Mouse (Mus musculus): ENCODE data around the gene Ptprn2. TPM values are rescaled to one million over a fixed set of nuclear protein-coding genes. Genes with fewer than 3 reads are reported as not detected.
A peak's percentile ranks its signal among the peaks of the same experiment; 100 is the strongest.

Gene Ptprn2
- polyA plus RNA-seq, 1 experiment from 2014 or later: 14.9 TPM

- ATAC-seq: no peak
- H3K27ac ChIP-seq: no peak overlapping the region
- peaks cover 15% of the 10 kb centered on the region for H3K4me1 ChIP-seq (replicated peaks)
- H3K4me3 ChIP-seq (replicated peaks): no peak overlapping the region
- H3K9me3 ChIP-seq: no peaks in the 10 kb centered on the region
- no peaks in the 10 kb centered on the region for H3K36me3 ChIP-seq
- no peaks in the 10 kb centered on the region for H3K27me3 ChIP-seq
- H3K4me2 ChIP-seq (replicated peaks): no peak overlapping the region
- 64% methylated on average over 6 of the region's 6 CpGs for WGBS
- H3K9ac ChIP-seq (replicated peaks): no peak overlapping the region
These were observed 285.4 kb downstream of the Ptprn2 start for GRCm38 (mm10) chr12:116770911-116771310.

- Histone ChIP-seq H3K27ac (no peak overlapping the region), H3K27me3 (no peaks in the 10 kb centered on the region), H3K9ac (replicated peaks) (no peak overlapping the region), H3K36me3 (no peaks in the 10 kb centered on the region), H3K4me3 (replicated peaks) (no peak overlapping the region), H3K9me3 (no peaks in the 10 kb centered on the region), H3K4me2 (replicated peaks) (no peak overlapping the region), H3K4me1 (replicated peaks) (peaks cover 12% of the 10 kb centered on the region)
- 82% methylated on average over 4 of the region's 4 CpGs for WGBS
- 0 out of 2 replicates have a peak, but pooled peaks have one; percentile 27 for ATAC-seq
These were observed 286.0 kb downstream of the Ptprn2 start for GRCm38 (mm10) chr12:116771493-116771892.

- Histone ChIP-seq H3K4me2 (replicated peaks) (no peak overlapping the region), H3K36me3 (no peaks in the 10 kb centered on the region), H3K9ac (replicated peaks) (no peak overlapping the region), H3K4me1 (replicated peaks) (peaks cover 12% of the 10 kb centered on the region), H3K27ac (no peak overlapping the region), H3K9me3 (no peaks in the 10 kb centered on the region), H3K4me3 (replicated peaks) (no peak overlapping the region), H3K27me3 (no peaks in the 10 kb centered on the region)
- ATAC-seq: no peak; the same call in 1 of the 2 replicates
- 41% methylated on average over 7 of the region's 7 CpGs for WGBS
These were observed 286.6 kb downstream of the Ptprn2 start for GRCm38 (mm10) chr12:116772081-116772566.

- Histone ChIP-seq H3K36me3 (no peaks in the 10 kb centered on the region), H3K27ac (no peak overlapping the region), H3K4me1 (replicated peaks) (peaks cover 18% of the 10 kb centered on the region), H3K4me3 (replicated peaks) (no peak overlapping the region), H3K4me2 (replicated peaks) (no peak overlapping the region), H3K9ac (replicated peaks) (no peak overlapping the region), H3K27me3 (no peaks in the 10 kb centered on the region), H3K9me3 (no peaks in the 10 kb centered on the region)
- no peak for ATAC-seq
- WGBS: 91% methylated on average over 3 of the region's 3 CpGs
These were observed 287.8 kb downstream of the Ptprn2 start for GRCm38 (mm10) chr12:116773344-116773743.

GRCm38 (mm10) chr12:116776447-116776846, 290.9 kb downstream of the Ptprn2 start:
- no peak for ATAC-seq
- no peak overlapping the region for H3K4me2 ChIP-seq (replicated peaks)
- no peak overlapping the region for H3K27ac ChIP-seq
- H3K36me3 ChIP-seq: no peaks in the 10 kb centered on the region
- 96% methylated on average over 8 of the region's 8 CpGs for WGBS
- no peak overlapping the region for H3K9ac ChIP-seq (replicated peaks)
- H3K27me3 ChIP-seq: no peaks in the 10 kb centered on the region
- peaks cover 22% of the 10 kb centered on the region for H3K4me1 ChIP-seq (replicated peaks)
- H3K9me3 ChIP-seq: no peaks in the 10 kb centered on the region
- no peak overlapping the region for H3K4me3 ChIP-seq (replicated peaks)

- no peaks in the 10 kb centered on the region for H3K9me3 ChIP-seq
- no peak overlapping the region for H3K9ac ChIP-seq (replicated peaks)
- H3K36me3 ChIP-seq: no peaks in the 10 kb centered on the region
- no peak overlapping the region for H3K4me2 ChIP-seq (replicated peaks)
- H3K27me3 ChIP-seq: no peaks in the 10 kb centered on the region
- peaks cover 13% of the 10 kb centered on the region for H3K4me1 ChIP-seq (replicated peaks)
- ATAC-seq: peak; percentile 67
- 0 out of 2 replicates have a peak overlapping the region, but pooled peaks have one; percentile 27 for H3K27ac ChIP-seq
- WGBS: 34% methylated on average over 4 of the region's 4 CpGs
- H3K4me3 ChIP-seq (replicated peaks): no peak overlapping the region
These were observed 292.9 kb downstream of the Ptprn2 start for GRCm38 (mm10) chr12:116778095-116779090.

GRCm38 (mm10) chr12:116780419-116780818, 294.9 kb downstream of the Ptprn2 start:
- H3K4me3 ChIP-seq (replicated peaks): no peak overlapping the region
- no peaks in the 10 kb centered on the region for H3K36me3 ChIP-seq
- WGBS: 94% methylated on average over 1 of the region's 1 CpGs
- peaks cover 13% of the 10 kb centered on the region for H3K4me1 ChIP-seq (replicated peaks)
- no peaks in the 10 kb centered on the region for H3K27me3 ChIP-seq
- H3K27ac ChIP-seq: no peak overlapping the region
- no peak for ATAC-seq
- H3K4me2 ChIP-seq (replicated peaks): no peak overlapping the region
- H3K9me3 ChIP-seq: no peaks in the 10 kb centered on the region
- H3K9ac ChIP-seq (replicated peaks): no peak overlapping the region

GRCm38 (mm10) chr12:116785731-116786130, 300.2 kb downstream of the Ptprn2 start:
- Histone ChIP-seq H3K9me3 (no peaks in the 10 kb centered on the region), H3K9ac (replicated peaks) (no peak overlapping the region), H3K4me2 (replicated peaks) (no peak overlapping the region), H3K4me3 (replicated peaks) (no peak overlapping the region), H3K36me3 (no peaks in the 10 kb centered on the region), H3K4me1 (replicated peaks) (no peaks in the 10 kb centered on the region), H3K27me3 (no peaks in the 10 kb centered on the region), H3K27ac (no peak overlapping the region)
- ATAC-seq: no peak
- 90% methylated on average over 3 of the region's 3 CpGs for WGBS

- no peaks in the 10 kb centered on the region for H3K36me3 ChIP-seq
- no peak for ATAC-seq
- H3K9ac ChIP-seq (replicated peaks): no peak overlapping the region
- H3K27ac ChIP-seq: no peak overlapping the region
- no peak overlapping the region for H3K4me2 ChIP-seq (replicated peaks)
- H3K4me1 ChIP-seq (replicated peaks): no peaks in the 10 kb centered on the region
- H3K27me3 ChIP-seq: no peaks in the 10 kb centered on the region
- 89% methylated on average over 3 of the region's 3 CpGs for WGBS
- no peaks in the 10 kb centered on the region for H3K9me3 ChIP-seq
- H3K4me3 ChIP-seq (replicated peaks): no peak overlapping the region
These were observed 302.8 kb downstream of the Ptprn2 start for GRCm38 (mm10) chr12:116788346-116788745.

- H3K27ac ChIP-seq: no peak overlapping the region
- no peak overlapping the region for H3K9ac ChIP-seq (replicated peaks)
- H3K36me3 ChIP-seq: no peaks in the 10 kb centered on the region
- H3K9me3 ChIP-seq: no peaks in the 10 kb centered on the region
- H3K4me1 ChIP-seq (replicated peaks): peaks cover 21% of the 10 kb centered on the region
- H3K4me3 ChIP-seq (replicated peaks): no peak overlapping the region
- no peak overlapping the region for H3K4me2 ChIP-seq (replicated peaks)
- no peaks in the 10 kb centered on the region for H3K27me3 ChIP-seq
- WGBS: 92% methylated on average over 5 of the region's 5 CpGs
- no peak for ATAC-seq
These were observed 317.8 kb downstream of the Ptprn2 start for GRCm38 (mm10) chr12:116803331-116803730.

GRCm38 (mm10) chr12:116804712-116805111, 319.2 kb downstream of the Ptprn2 start:
- Histone ChIP-seq H3K9me3 (no peaks in the 10 kb centered on the region), H3K9ac (replicated peaks) (no peak overlapping the region), H3K4me3 (replicated peaks) (no peak overlapping the region), H3K4me1 (replicated peaks) (peaks cover 21% of the 10 kb centered on the region), H3K4me2 (replicated peaks) (no peak overlapping the region), H3K27me3 (no peaks in the 10 kb centered on the region), H3K27ac (peak overlapping the region; percentile 65), H3K36me3 (no peaks in the 10 kb centered on the region)
- 78% methylated on average over 2 of the region's 2 CpGs for WGBS
- no peak for ATAC-seq

GRCm38 (mm10) chr12:116805129-116805809, 319.7 kb downstream of the Ptprn2 start:
- Histone ChIP-seq H3K4me1 (replicated peaks) (peaks cover 21% of the 10 kb centered on the region), H3K4me2 (replicated peaks) (no peak overlapping the region), H3K9me3 (no peaks in the 10 kb centered on the region), H3K36me3 (no peaks in the 10 kb centered on the region), H3K4me3 (replicated peaks) (no peak overlapping the region), H3K9ac (replicated peaks) (no peak overlapping the region), H3K27me3 (no peaks in the 10 kb centered on the region), H3K27ac (peak overlapping the region; percentile 65)
- peak; percentile 73 for ATAC-seq
- 57% methylated on average over 2 of the region's 2 CpGs for WGBS

Data from midbrain, embryonic 13.5 days (tissue).